Mouse (Mus musculus): Measurements from ENCODE around the gene Plin5. TPM values are rescaled to one million over a fixed set of nuclear protein-coding genes. Genes with fewer than 3 reads are reported as not detected.

Plin5 gene
- polyA plus RNA-seq (2012; rRNA removed; ENCODE audit: low replicate concordance): 0.37 and 0.41 TPM in 2 replicates

DNA sequence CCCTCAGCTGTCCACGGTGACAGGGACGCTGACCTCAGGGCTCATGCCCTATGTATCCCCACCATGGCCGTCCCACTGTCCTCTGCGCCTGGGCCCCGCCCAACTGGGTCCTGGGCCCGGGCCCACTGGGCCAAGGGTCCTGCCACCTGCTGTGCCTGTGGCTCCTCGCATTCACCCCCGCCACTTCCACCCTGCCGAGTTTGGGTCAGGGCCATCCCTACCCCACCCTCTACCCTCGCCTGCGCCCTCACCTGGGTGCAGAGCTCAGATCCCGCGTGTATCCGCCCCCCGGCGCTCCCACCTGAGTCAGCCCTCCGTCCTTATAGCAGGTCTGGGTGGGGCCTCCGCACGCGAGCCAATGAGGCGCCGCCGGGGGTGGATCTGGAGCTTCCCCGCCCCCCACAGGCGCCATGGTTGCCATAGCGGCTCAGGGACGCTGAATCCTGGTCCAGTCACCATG, at the start of gene Plin5:
Gene Plin5 (minus strand): TSS at position 346 of the 460 bp plus-strand sequence.

DNA sequence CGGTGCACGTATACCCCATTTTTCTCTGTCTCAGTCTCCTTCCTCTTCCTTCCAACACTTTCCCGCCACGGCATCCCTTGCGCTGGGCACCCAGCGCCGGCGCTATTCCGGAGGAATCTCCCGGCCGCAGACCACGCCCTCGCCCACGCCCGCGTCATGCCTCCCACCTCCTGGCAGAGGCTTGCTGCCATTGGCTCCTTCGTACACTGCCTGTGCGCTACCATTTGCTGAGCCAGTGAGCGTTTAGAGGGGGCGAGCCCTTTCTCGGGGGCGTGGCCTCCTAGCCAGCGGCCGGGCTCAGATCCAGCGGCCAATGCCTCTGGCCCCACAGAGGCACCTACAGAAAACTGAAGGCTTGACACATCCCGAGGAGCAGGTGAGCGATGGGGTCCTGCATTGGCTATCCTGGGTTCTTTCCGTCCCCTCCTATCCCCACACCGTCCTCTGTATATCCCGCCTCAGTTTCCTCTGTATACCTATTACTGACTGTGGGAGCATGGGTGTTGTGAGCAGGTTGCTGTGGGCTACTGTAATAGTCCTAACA, 44.9 kb upstream of the Plin5 start, which contains the start of gene Tnfaip8l1:
Gene Tnfaip8l1 (plus strand): TSS at position 247 of the 544 bp plus-strand sequence.

DNA sequence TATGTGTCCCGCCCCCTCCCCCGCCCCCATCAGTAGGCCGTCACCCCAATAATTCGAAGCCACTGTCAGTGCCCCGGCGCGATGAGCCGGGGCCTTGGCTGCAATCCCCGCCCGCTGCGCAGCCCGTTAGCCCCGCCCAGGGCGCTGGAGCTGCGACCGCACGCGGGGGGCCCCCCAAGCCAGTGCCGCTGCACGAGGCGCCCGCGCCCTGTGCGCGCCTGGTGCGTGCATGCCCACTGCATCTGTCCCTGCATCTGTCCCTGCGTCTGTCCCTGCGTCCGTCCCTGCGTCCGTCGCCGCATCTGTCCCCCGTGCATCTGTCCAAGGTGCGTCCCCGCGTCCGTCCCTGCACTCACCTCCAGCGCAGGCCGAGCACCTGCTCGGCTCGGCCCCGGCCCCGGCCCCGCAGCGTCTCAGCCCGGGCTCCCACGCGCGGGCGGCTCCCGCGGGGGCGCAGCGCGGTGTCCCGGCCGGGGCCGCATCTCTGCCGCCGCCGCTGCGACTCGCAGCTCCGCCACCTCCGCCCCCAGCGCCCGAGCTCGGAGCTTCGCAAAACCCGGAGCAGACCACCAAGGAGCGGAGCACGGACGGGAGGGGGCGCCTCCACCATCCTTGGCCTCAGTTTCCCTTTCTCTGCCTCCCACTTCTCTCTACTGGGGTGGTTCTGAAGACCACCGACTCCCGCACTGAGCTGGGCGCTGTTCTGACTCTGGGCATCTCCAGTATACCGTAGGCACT, 22.6 kb upstream of the Plin5 start, which contains the start of gene Sema6b:
Gene Sema6b (minus strand): TSS at position 486 of the 738 bp plus-strand sequence.

DNA sequence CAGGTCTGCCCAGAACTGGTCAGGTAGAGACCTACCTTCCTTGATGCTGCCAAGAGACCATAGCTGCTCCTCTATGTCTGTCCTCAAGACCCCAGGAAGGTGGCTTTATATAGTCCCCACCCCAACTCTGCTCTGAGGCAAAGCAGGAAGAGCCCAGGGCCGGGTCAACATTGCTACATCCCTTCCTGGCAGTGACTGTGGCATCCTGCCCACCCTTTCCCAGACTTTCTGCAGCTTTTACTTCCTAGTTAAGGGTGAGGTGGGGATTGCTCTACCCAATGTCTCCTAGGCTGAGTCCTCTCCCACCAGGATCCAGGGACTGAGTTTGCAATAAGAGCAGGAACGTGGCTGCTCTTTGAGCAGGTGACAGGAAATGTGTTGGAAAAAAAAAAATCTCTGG, 4.4 kb upstream of the Plin5 start, which contains the start of gene Lrg1:
Gene Lrg1 (minus strand): TSS at position 176 of the 400 bp plus-strand sequence.

DNA sequence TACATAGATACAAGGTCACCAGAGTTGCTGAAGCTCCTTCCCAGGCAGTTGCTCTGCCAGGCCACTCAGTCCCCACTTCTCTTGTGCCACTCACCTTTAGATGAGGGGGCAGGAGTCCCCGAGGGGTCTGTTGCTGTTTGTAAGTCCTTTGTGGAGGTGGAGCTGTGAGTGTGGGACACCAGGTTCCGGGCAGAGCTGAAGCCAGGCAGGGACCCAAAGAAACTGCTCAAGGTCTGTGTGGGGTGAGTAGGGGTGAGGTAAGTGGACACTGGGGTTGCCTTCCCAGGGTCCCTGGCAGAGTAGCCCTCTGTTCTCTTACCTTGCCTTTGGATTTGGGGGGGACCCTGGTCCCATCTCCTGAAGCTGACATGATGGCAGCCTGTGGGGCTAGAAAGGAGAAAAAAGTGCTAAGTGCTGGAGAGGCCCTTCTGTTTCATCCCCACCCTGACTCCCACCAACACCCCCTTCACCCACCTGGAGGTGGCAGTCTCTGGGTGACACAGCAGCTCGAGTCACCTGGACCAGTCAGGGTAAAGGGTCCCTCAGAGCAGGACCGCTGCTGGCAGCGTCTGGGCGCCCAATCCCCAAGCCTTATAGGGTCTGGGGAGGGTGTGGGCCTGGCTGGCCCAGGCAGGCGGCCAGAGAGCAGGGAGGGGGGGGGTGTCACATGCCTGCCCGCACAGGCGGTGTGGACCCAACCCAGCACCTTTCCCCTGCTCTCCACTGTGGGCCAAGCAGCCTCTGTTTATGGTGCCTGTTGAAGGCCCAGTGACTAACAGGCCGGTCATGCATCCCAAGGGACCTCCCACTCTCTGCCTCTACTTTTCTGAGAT, 8.0 kb downstream of the Plin5 start, which contains the start of gene Plin4:
Gene Plin4 (minus strand): TSS at position 585 of the 833 bp plus-strand sequence.

DNA sequence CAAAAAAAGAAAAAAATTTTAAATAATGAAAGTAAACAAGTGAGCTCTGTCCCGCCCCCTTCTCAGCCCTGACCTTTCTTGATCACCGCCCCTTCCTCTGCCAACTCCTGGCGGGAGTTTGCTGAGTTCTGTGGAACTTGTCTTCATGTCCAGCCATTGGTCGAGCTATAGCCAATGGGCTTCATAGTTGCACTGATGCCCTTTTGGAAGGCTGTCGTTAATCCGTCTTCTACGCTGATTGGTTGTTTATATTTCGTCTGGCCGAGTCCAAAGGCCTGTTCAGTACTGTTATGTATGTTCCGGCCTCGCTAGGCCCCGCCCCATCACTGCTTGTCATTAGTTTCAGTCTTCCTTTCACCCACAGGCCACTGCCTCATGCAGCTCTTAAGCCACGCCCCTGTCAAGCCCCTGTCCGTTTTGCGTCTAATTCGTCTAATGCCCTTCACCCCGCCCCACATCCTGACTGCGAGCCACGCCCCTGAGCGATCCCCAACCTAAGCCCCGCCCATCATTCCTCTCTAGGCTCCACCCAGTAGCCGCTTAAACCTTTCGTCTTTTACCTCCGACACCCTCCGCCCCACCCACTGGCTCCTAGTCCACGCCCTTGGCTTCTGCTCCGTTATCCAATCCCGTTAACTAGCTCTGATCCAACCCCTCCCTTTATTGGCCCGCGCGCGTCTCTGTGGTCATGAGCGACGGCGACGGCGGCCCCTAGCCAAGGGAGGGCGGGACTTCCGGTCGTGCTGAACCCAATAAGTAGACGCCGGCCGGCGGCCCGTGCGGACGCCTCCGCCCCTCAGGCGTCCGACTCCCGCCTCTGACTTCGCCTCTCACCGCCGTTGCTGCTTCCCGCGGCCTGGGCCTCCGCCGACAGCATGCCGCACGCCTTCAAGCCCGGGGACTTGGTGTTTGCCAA, 38.3 kb downstream of the Plin5 start, which contains the start of gene Hdgfl2:
Gene Hdgfl2 (plus strand): TSS at position 755 of the 916 bp plus-strand sequence.

DNA sequence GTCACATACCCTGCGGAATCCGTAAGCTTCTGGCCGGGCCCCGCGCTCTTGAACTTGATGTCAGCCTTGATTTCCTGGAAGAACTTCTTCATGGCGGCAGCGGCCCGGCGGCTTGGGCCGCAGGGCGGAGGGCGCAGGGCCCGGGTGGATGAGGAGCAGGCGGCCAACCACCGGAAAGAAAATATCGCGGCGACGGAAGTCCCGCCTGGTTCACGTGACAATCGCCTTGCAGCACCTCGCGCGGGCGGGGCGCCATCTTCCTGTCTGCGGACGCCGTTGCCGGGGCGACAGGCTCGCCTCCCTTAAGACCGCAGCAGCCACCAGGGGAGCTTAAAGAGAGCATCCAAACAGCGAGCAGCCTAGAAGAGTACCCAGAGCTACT, 42.6 kb downstream of the Plin5 start, which contains the start of gene Ubxn6:
Gene Ubxn6 (minus strand): TSS at position 202 of the 382 bp plus-strand sequence.

Other genes starting within 250 kb of the Plin5 start
- not detected in 2 replicates for gene Zfp119a, start 238.7 kb downstream of the Plin5 start, polyA plus RNA-seq (2012; rRNA removed; ENCODE audit: low replicate concordance)
- 0.09 and 0.28 TPM in 2 replicates for gene Zfp959, start 225.5 kb downstream of the Plin5 start, polyA plus RNA-seq (2012; rRNA removed; ENCODE audit: low replicate concordance)
- 0.12 TPM in 1 of 2 replicates, not detected in the other for gene Zfp119b, start 168.1 kb downstream of the Plin5 start, polyA plus RNA-seq (2012; rRNA removed; ENCODE audit: low replicate concordance)
- 6.0 and 12.4 TPM in 2 replicates for gene Ebi3, start 165.0 kb downstream of the Plin5 start, polyA plus RNA-seq (2012; rRNA removed; ENCODE audit: low replicate concordance)
- 4.0 and 4.3 TPM in 2 replicates for gene Yju2, start 158.5 kb downstream of the Plin5 start, polyA plus RNA-seq (2012; rRNA removed; ENCODE audit: low replicate concordance)
- gene Shd, start 147.1 kb downstream of the Plin5 start, polyA plus RNA-seq (2012; rRNA removed; ENCODE audit: low replicate concordance): 1.9 and 3.2 TPM in 2 replicates
- 1.6 and 1.7 TPM in 2 replicates for gene Fsd1, start 131.1 kb downstream of the Plin5 start, polyA plus RNA-seq (2012; rRNA removed; ENCODE audit: low replicate concordance)
- gene Stap2, start 112.0 kb downstream of the Plin5 start, polyA plus RNA-seq (2012; rRNA removed; ENCODE audit: low replicate concordance): 96.5 and 192 TPM in 2 replicates
- gene Mpnd, start 111.9 kb downstream of the Plin5 start, polyA plus RNA-seq (2012; rRNA removed; ENCODE audit: low replicate concordance): 166 and 484 TPM in 2 replicates
- gene Sh3gl1, start 81.0 kb downstream of the Plin5 start, polyA plus RNA-seq (2012; rRNA removed; ENCODE audit: low replicate concordance): 73.4 and 86.3 TPM in 2 replicates
- gene Chaf1a, start 77.2 kb downstream of the Plin5 start, polyA plus RNA-seq (2012; rRNA removed; ENCODE audit: low replicate concordance): 2.9 and 3.3 TPM in 2 replicates
- gene Ubxn6, start 42.6 kb downstream of the Plin5 start, polyA plus RNA-seq (2012; rRNA removed; ENCODE audit: low replicate concordance): 47.8 and 66.0 TPM in 2 replicates
- 17.7 and 37.4 TPM in 2 replicates for gene Hdgfl2, start 38.0 kb downstream of the Plin5 start, polyA plus RNA-seq (2012; rRNA removed; ENCODE audit: low replicate concordance)
- 5.8 and 9.5 TPM in 2 replicates for gene Plin4, start 7.8 kb downstream of the Plin5 start, polyA plus RNA-seq (2012; rRNA removed; ENCODE audit: low replicate concordance)
- 22.8 and 28.2 TPM in 2 replicates for gene Lrg1, start 4.4 kb upstream of the Plin5 start, polyA plus RNA-seq (2012; rRNA removed; ENCODE audit: low replicate concordance)
- gene Sema6b, start 22.7 kb upstream of the Plin5 start, polyA plus RNA-seq (2012; rRNA removed; ENCODE audit: low replicate concordance): 7.6 and 19.5 TPM in 2 replicates
- 5.9 and 6.6 TPM in 2 replicates for gene Tnfaip8l1, start 44.9 kb upstream of the Plin5 start, polyA plus RNA-seq (2012; rRNA removed; ENCODE audit: low replicate concordance)
- 97.9 and 103 TPM in 2 replicates for gene Mydgf, start 66.3 kb upstream of the Plin5 start, polyA plus RNA-seq (2012; rRNA removed; ENCODE audit: low replicate concordance)
- gene Dpp9, start 101.3 kb upstream of the Plin5 start, polyA plus RNA-seq (2012; rRNA removed; ENCODE audit: low replicate concordance): 29.2 and 43.7 TPM in 2 replicates
- gene Fem1a, start 139.2 kb upstream of the Plin5 start, polyA plus RNA-seq (2012; rRNA removed; ENCODE audit: low replicate concordance): 16.4 and 18.8 TPM in 2 replicates
- 73.3 and 108 TPM in 2 replicates for gene Ticam1, start 159.2 kb upstream of the Plin5 start, polyA plus RNA-seq (2012; rRNA removed; ENCODE audit: low replicate concordance)
- 103 and 238 TPM in 2 replicates for gene Plin3, start 175.3 kb upstream of the Plin5 start, polyA plus RNA-seq (2012; rRNA removed; ENCODE audit: low replicate concordance)
- gene Arrdc5, start 182.7 kb upstream of the Plin5 start, polyA plus RNA-seq (2012; rRNA removed; ENCODE audit: low replicate concordance): not detected in 2 replicates
- 9.4 and 14.0 TPM in 2 replicates for gene Uhrf1, start 185.7 kb upstream of the Plin5 start, polyA plus RNA-seq (2012; rRNA removed; ENCODE audit: low replicate concordance)
- 18.6 and 24.8 TPM in 2 replicates for gene Kdm4b, start 208.5 kb upstream of the Plin5 start, polyA plus RNA-seq (2012; rRNA removed; ENCODE audit: low replicate concordance)

Data from duodenum, adult 2 months (tissue).